Mouse (Mus musculus) olfactory bulb, adult 2 months (tissue): Measurements from ENCODE around the gene Slf2.

Source experiments
- CTCF ChIP-seq: fragments of 200-500 bp; IDR thresholded peaks from 2 replicates; pipeline ENCODE4 v1.5.1; 2012; ENCODE audit warnings: low read depth, mild to moderate bottlenecking, low read length, moderate library complexity; ENCODE audit not compliant: insufficient read depth
- POLR2A ChIP-seq: fragments of 200-500 bp; IDR thresholded peaks from 2 replicates; pipeline ENCODE4 v1.6.1; 2012; ENCODE audit warnings: mild to moderate bottlenecking, low read depth, low read length, moderate library complexity; ENCODE audit not compliant: insufficient read depth

GRCm38 (mm10) chr19:44980787-44981186 lies 49.8 kb downstream of the Slf2 start:
- TF ChIP-seq POLR2A (no peak), CTCF (no peak)
